Mouse (Mus musculus) embryonic facial prominence, embryonic 11.5 days (tissue): ENCODE data around the gene Lbr. TPM values are rescaled to one million over a fixed set of nuclear protein-coding genes. Genes with fewer than 3 reads are reported as not detected.
A peak's percentile ranks its signal among the peaks of the same experiment; 100 is the strongest.

Experiments
- ATAC-seq: fragments of 200-750 bp; cut with Nextera tagmentation; replicated peaks from 2 replicates; pipeline ENCODE4 v1.8.0; 2017; ENCODE audit warnings: low read depth; ENCODE audit not compliant: insufficient number of reproducible peaks, low FRiP score, low TSS enrichment
- DNase-seq: peaks from one replicate; pipeline ENCODE4 v3.0.0-alpha.2; 2015; ENCODE audit warnings: low spot score
- H3K27ac ChIP-seq: fragments of 300-500 bp; sonication (generic); replicated peaks from 2 replicates; pipeline ENCODE4 v1.5.1; 2014; ENCODE audit warnings: mild to moderate bottlenecking, low read depth, low read length, control low read depth
- H3K27me3 ChIP-seq: fragments of 300-500 bp; sonication (generic); 2 replicates; pipeline ENCODE4 v1.6.1; 2014; ENCODE audit warnings: mild to moderate bottlenecking, low read length, moderate library complexity, mixed read lengths; ENCODE audit not compliant: control insufficient read depth, insufficient read depth
- H3K36me3 ChIP-seq: fragments of 300-500 bp; sonication (generic); replicated peaks from 2 replicates; pipeline ENCODE4 v1.6.1; 2014; ENCODE audit warnings: low read depth, mild to moderate bottlenecking, low read length, moderate library complexity, mixed read lengths; ENCODE audit not compliant: control insufficient read depth, insufficient read depth
- H3K4me1 ChIP-seq: fragments of 300-500 bp; sonication (generic); 2 replicates; pipeline ENCODE4 v1.6.1; 2014; ENCODE audit warnings: low read length, mixed read lengths; ENCODE audit not compliant: control insufficient read depth, insufficient read depth
- H3K4me2 ChIP-seq: fragments of 300-500 bp; sonication (generic); 2 replicates; pipeline ENCODE4 v1.6.1; 2014; ENCODE audit warnings: low read depth, mild to moderate bottlenecking, control low read depth, low read length, moderate library complexity
- H3K4me3 ChIP-seq: fragments of 300-500 bp; sonication (generic); 2 replicates; pipeline ENCODE4 v1.5.1; 2014; ENCODE audit warnings: low read depth, low read length, control low read depth
- H3K9ac ChIP-seq: fragments of 300-500 bp; sonication (generic); replicated peaks from 2 replicates; pipeline ENCODE4 v1.6.1; 2014; ENCODE audit warnings: mild to moderate bottlenecking, control low read depth, low read length
- H3K9me3 ChIP-seq: fragments of 300-500 bp; sonication (generic); replicated peaks from 2 replicates; pipeline ENCODE4 v1.6.1; 2016; ENCODE audit warnings: mild to moderate bottlenecking, low read length, inconsistent platforms, mixed read lengths; ENCODE audit not compliant: control insufficient read depth
- WGBS: fragments of 180-500 bp; shearing (Covaris S2); extraction: QIAGEN DNeasy Blood & Tissue Kit; methylation state at CpG from one replicate; pipeline ENCODE4 v1.1.7; 2014; 5-methylcytosine and 5-hydroxymethylcytosine counted together
- polyA plus RNA-seq: library from polyadenylated mRNA; unstranded; fragments of >200 nt; fragmentation: Nextera tagmentation; extraction: Ambion mirVana; gene quantifications from 2 replicates; pipeline ENCODE4 v1.2.1, GENCODE M21; 2014

The Lbr gene
- polyA plus RNA-seq, 1 experiment from 2014 or later = 181 TPM

DNA sequence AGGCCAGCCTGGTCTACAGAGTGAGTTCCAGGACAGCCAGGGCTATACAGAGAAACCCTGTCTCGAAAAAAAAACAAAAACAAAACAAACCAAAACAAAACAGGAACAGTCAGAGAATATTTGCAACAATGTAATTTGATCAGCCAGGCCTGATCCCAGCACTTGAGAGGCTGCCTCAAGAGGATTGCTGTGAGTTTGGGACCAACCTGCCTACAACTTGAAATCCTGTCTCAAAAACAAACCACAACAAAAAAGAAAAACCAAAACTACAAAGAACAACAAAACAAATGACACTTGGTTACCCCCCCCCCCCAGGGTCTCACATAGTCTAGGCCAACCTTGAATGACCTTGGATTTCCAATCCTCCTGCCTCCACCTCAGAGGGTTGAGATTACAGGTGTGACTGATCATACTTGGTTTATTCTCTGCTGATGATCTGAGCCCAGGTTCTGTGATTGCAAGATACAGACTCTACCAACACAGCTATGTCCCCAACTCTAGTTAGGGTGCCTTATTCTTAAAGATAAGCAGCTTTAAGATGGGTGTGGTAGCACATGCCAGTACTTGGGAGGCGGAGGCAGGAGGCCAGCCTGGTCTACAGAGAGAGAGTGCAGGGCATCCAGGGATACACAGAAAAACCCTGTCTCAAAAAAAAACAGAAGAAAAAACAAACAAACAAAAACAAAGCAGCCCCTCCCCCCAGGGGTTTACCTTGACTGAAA, 18.5 kb upstream of the Lbr start:
- WGBS = 73% methylated on average over 2 of the region's 2 CpGs
- no peak for DNase-seq
- Histone ChIP-seq H3K9me3 (no peaks in the 10 kb centered on the region), H3K4me3 (no peak overlapping the region), H3K27me3 (no peaks in the 10 kb centered on the region), H3K4me1 (no peaks in the 10 kb centered on the region), H3K9ac (no peak overlapping the region), H3K4me2 (no peak overlapping the region), H3K27ac (no peak overlapping the region), H3K36me3 (no peaks in the 10 kb centered on the region)
- no peak for ATAC-seq

DNA sequence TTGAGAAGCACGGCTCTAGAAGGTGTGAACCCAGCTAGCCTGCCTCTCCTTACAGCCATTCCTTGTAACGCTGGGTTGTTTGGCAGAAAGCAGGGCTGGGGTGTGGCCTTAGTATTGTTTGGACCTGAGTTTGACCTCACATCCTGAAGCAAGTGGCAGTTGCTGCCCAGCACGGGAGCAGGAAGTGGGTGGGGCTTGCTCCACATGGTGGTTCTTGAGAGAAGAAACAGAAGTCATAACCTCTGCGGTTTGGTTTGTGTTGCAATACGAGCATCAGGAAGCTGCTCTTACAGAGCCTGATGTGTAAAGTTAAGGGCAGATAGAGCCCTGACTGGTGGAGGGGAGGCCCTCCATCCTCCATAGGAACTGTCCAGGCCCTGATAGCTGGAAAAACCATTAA, 17.8 kb upstream of the Lbr start:
- no peak overlapping the region for H3K9ac ChIP-seq
- 27% methylated on average over 5 of the region's 5 CpGs for WGBS
- H3K36me3 ChIP-seq = no peaks in the 10 kb centered on the region
- DNase-seq (peak; percentile 68), ATAC-seq (peak; percentile 34; the same call in 1 of the 2 replicates)
- no peak overlapping the region for H3K4me3 ChIP-seq
- H3K9me3 ChIP-seq = no peaks in the 10 kb centered on the region
- no peak overlapping the region for H3K27ac ChIP-seq
- no peaks in the 10 kb centered on the region for H3K4me1 ChIP-seq
- no peak overlapping the region for H3K4me2 ChIP-seq
- no peaks in the 10 kb centered on the region for H3K27me3 ChIP-seq

DNA sequence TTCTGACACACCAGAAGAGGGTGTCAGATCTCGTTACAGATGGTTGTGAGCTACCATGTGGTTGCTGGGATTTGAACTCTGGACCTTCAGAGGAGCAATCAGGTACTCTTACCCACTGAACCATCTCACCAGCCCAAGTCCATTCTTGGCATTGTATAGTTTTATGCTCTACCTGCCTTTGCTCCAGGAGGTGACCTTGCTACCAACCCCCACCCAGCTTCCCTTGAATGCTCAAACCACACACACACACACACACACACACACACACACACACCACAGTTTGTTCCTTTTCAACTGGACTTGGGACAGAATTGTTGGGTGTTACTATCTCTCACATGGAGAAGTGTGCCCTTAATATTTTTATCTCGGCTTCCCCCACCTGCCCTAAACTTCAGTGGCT, 13.5 kb upstream of the Lbr start:
- Histone ChIP-seq H3K4me1 (no peaks in the 10 kb centered on the region), H3K4me3 (no peak overlapping the region), H3K27ac (no peak overlapping the region), H3K9ac (no peak overlapping the region), H3K27me3 (no peaks in the 10 kb centered on the region), H3K4me2 (no peak overlapping the region), H3K9me3 (no peaks in the 10 kb centered on the region), H3K36me3 (no peaks in the 10 kb centered on the region)
- WGBS = 90% methylated on average over 2 of the region's 2 CpGs
- DNase-seq = no peak
- ATAC-seq = no peak

DNA sequence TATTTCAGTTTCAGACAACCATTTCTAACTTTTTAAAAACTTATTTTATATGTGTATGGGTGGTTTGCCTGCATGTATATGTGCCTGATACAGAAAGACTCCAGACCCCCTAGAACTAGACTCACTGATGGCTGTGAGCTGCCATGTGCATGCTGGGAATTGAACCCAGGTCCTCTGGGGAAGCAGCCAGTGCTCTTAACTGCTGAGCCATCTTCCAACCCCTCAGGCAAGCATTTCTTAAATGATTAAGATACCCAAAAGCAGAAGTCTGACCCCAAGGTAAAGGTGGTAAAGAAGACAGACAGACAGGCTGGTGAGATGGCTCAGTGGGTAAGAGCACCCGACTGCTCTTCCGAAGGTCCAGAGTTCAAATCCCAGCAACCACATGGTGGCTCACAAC, 12.0 kb upstream of the Lbr start:
- ATAC-seq = no peak
- H3K4me3 ChIP-seq = no peak overlapping the region
- H3K27ac ChIP-seq = no peak overlapping the region
- no peak overlapping the region for H3K9ac ChIP-seq
- DNase-seq = no peak
- H3K4me1 ChIP-seq = no peaks in the 10 kb centered on the region
- 96% methylated on average over 2 of the region's 2 CpGs for WGBS
- no peaks in the 10 kb centered on the region for H3K36me3 ChIP-seq
- no peaks in the 10 kb centered on the region for H3K27me3 ChIP-seq
- H3K9me3 ChIP-seq = no peaks in the 10 kb centered on the region
- no peak overlapping the region for H3K4me2 ChIP-seq

DNA sequence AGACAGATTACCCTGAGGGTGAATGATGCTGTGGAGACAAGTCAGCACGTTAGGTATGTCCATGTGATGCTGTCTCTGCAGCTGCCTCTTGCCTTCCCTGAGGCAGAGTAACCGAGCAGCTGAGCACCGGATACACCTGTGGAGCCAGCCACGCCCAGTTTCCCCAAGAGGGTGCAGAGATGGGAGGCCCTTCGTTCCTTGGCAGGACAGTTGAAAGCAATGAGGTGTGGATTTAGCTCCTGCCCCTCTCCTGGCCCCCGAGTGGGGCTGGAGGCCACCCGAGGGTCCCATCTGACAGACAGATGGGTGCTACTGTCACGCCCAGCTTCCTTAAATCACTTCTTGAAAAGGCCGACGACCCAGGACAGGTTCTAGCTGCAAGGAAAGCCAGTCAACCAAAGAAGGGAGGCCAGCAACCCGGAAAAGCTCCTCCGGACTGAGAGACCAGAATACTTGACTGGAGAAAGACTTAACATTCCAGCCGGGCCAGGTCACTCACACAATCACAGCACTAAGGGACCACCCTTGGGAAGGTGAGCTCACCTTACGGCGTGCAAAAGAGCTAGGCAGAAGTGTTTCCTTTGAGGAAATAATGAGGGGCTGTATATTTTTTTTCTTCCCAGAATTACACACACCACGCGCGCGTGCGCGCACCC, 10.4 kb upstream of the Lbr start:
- peak; percentile 35 for DNase-seq
- WGBS = 9% methylated on average over 18 of the region's 21 CpGs
- Histone ChIP-seq H3K9me3 (no peaks in the 10 kb centered on the region), H3K9ac (no peak overlapping the region), H3K36me3 (no peaks in the 10 kb centered on the region), H3K27ac (no peak overlapping the region), H3K4me2 (peak overlapping the region; percentile 30), H3K4me1 (no peaks in the 10 kb centered on the region), H3K4me3 (no peak overlapping the region), H3K27me3 (no peaks in the 10 kb centered on the region)
- no peak for ATAC-seq

DNA sequence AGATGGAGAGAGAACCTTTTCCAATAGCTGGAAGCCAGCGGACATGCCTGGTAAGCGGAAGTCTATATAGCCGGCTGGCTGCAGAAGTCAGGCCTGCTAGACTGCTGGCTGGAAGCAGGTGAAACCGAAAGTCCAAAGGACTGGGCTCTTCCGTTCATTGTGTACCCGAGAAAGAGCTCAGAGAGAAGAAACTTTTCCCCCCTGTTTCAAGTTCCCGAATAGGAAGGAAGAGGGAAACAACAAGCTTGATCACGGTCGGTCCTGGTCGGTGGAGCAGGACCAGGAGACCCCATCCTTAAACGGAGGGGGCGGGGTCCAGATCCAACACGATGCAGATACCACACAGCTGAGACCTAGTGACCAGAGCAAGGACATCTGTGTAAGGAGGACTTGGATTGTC, 9.6 kb upstream of the Lbr start:
- Histone ChIP-seq H3K4me1 (no peaks in the 10 kb centered on the region), H3K4me2 (no peak overlapping the region), H3K9ac (no peak overlapping the region), H3K27ac (no peak overlapping the region), H3K36me3 (no peaks in the 10 kb centered on the region), H3K4me3 (no peak overlapping the region), H3K27me3 (no peaks in the 10 kb centered on the region), H3K9me3 (no peaks in the 10 kb centered on the region)
- WGBS = 45% methylated on average over 13 of the region's 13 CpGs
- ATAC-seq = no peak; the same call in 1 of the 2 replicates
- DNase-seq = no peak

DNA sequence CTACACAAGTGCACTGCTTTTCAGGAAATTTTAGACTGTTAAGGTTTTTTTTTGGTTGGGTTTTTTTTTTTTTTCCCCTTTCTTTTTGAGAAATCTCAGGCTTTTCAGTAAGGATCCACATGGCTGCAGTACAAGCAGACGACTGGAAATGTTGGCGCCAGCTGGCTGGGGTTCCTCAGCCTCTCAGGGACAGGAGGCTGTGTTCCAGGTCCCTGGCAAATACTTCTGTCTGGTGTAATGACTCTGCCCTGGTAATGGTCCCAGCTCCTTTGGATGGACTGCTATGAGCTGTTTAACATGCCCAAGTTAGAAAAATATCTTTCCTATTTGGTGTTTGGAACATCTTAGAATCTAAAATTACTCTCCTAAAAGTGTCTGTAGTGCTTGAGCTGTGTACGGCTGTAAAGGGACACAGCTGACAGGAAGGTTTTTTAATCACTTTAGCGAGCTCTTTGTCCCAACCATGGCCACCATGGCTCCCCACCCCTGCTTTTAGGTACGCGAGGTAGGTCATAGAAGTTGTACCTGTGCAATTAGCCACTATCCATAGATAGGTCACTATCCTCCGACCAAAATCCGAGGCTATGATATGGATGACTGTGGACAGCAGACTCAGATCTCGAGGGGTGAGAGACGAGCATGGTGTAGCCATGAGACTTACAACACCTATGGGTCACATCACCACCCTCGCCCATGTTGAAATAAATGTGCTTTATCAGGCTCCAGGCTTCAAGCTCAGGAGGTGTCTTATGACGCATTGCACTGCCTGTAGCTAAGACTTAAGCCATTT, 8.9 kb upstream of the Lbr start:
- Histone ChIP-seq H3K4me1 (no peaks in the 10 kb centered on the region), H3K4me2 (no peak overlapping the region), H3K4me3 (no peak overlapping the region), H3K27me3 (no peaks in the 10 kb centered on the region), H3K27ac (no peak overlapping the region), H3K36me3 (no peaks in the 10 kb centered on the region), H3K9ac (no peak overlapping the region), H3K9me3 (no peaks in the 10 kb centered on the region)
- no peak for DNase-seq
- 84% methylated on average over 12 of the region's 12 CpGs for WGBS
- no peak for ATAC-seq

DNA sequence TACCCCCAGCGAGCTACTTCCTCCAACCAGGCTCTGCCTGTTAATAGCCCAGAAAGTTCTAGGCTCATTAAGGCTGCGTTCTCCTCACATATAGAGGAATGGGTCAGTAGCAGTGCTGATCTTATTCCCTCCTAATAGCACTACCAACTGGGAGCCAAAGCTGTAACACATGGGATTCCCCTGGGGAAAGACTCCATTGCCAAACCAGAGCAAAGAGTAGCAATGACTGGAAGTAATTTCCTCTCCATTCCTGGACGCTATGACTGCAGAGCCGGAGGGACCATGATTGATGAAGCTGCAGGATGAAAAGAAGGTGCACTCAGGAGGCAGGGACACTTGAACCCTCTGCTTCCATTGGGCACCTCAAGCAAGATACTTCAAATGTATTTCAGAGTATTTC, 7.6 kb upstream of the Lbr start:
- no peak overlapping the region for H3K27ac ChIP-seq
- H3K27me3 ChIP-seq = no peaks in the 10 kb centered on the region
- no peak overlapping the region for H3K9ac ChIP-seq
- no peak for ATAC-seq
- no peak overlapping the region for H3K4me3 ChIP-seq
- no peaks in the 10 kb centered on the region for H3K9me3 ChIP-seq
- 63% methylated on average over 4 of the region's 4 CpGs for WGBS
- no peaks in the 10 kb centered on the region for H3K4me1 ChIP-seq
- no peaks in the 10 kb centered on the region for H3K36me3 ChIP-seq
- H3K4me2 ChIP-seq = no peak overlapping the region
- DNase-seq = no peak
